Mouse (Mus musculus) lung, adult 2 months (tissue): ENCODE data around the gene Psip1. TPM values are rescaled to one million over a fixed set of nuclear protein-coding genes. Genes with fewer than 3 reads are reported as not detected.
A peak's percentile ranks its signal among the peaks of the same experiment; 100 is the strongest.
"Not testable (repeated sequence)": the region's sequence is repeated elsewhere in the genome, so short reads cannot be mapped to it uniquely, and the experiment has no call there.

Experiments
- DNase-seq: peaks from one replicate; pipeline ENCODE4 v3.0.0; 2022
- H3K4me1 ChIP-seq: fragments of 200-500 bp; 2 replicates; pipeline ENCODE4 v1.6.1; 2011; ENCODE audit warnings: low read length; ENCODE audit not compliant: control insufficient read depth, insufficient read depth
- H3K4me3 ChIP-seq: fragments of 200-500 bp; replicated peaks from 2 replicates; pipeline ENCODE3; 2011; ENCODE audit warnings: low read depth, mild to moderate bottlenecking, control low read depth, low read length; ENCODE audit errors: extremely low read depth
- CTCF ChIP-seq: fragments of 200-500 bp; IDR thresholded peaks from 2 replicates; pipeline ENCODE4 v1.5.1; 2011; ENCODE audit warnings: mild to moderate bottlenecking, low read length, control low read depth; ENCODE audit not compliant: insufficient read depth
- POLR2A ChIP-seq: fragments of 200-500 bp; IDR thresholded peaks from 2 replicates; pipeline ENCODE4 v1.6.1; 2011; ENCODE audit warnings: low read depth, mild to moderate bottlenecking, control low read depth, low read length, borderline replicate concordance; ENCODE audit errors: extremely low read depth
- WGBS: fragments of 180-500 bp; shearing (Covaris S2); methylation state at CpG from one replicate; pipeline ENCODE4 v1.1.7; 2018; 5-methylcytosine and 5-hydroxymethylcytosine counted together
- polyA plus RNA-seq: library from polyadenylated mRNA; depleted of rRNA; stranded (reverse); fragments of >200 nt; gene quantifications from 2 replicates; pipeline ENCODE4 v1.2.3, GENCODE M21; 2012; rRNA removed

Psip1 gene
- polyA plus RNA-seq: 18.0 and 24.0 TPM in 2 replicates

- peak; percentile 36; the same call in 1 of the 2 replicates for TF ChIP-seq POLR2A
- TF ChIP-seq CTCF: no peak
- Histone ChIP-seq H3K4me3 (peak within 1 kb of the TSS; percentile 75), H3K4me1 (no peaks in the 10 kb centered on the region; the same call in 1 of the 2 replicates)
- WGBS: under 1% methylated on average over 70 of the region's 86 CpGs
- DNase-seq: peak; percentile 87
These were observed at the start of gene Psip1 for GRCm38 (mm10) chr4:83486117-83486901. TSS of gene Psip1 (minus strand) at chr4:83486459.

DNA sequence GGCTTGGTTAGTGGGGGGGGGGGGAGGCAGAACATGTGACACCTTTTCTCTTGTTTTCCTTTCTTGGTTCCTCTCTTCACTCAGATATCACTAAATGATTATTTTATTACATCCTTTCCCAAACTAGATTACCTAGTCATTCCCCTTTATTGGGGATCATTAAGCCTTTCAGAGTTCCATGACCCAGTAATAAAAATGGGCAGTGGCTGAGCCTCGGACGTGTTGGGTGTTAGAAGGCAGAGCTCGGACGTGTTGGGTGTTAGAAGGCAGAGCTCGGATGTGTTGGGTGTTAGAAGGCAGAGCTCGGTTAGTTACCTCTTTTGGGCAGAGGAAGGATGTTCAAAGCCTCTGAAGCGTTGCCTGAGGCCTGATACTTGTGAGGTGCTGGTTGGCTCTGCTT, 47.8 kb upstream of the Psip1 start:
- WGBS: 76% methylated on average over 7 of the region's 7 CpGs
- no peak for DNase-seq
- Histone ChIP-seq H3K4me1 (no peaks in the 10 kb centered on the region), H3K4me3 (no peak overlapping the region)
- TF ChIP-seq CTCF: no peak
- no peak for TF ChIP-seq POLR2A

GRCm38 (mm10) chr4:83533168-83533911, 47.1 kb upstream of the Psip1 start:
- Histone ChIP-seq H3K4me3 (no peak overlapping the region), H3K4me1 (no peaks in the 10 kb centered on the region)
- TF ChIP-seq POLR2A (no peak), CTCF (no peak)
- WGBS: 84% methylated on average over 9 of the region's 9 CpGs
- no peak for DNase-seq

- not testable (repeated sequence) for DNase-seq
- 88% methylated on average over 4 of the region's 4 CpGs for WGBS
These were observed 43.8 kb upstream of the Psip1 start for GRCm38 (mm10) chr4:83530060-83530459.

GRCm38 (mm10) chr4:83527921-83528320, 41.7 kb upstream of the Psip1 start:
- H3K4me3 ChIP-seq: no peak overlapping the region
- no peaks in the 10 kb centered on the region; the same call in 1 of the 2 replicates for H3K4me1 ChIP-seq
- no peak for TF ChIP-seq CTCF
- no peak for TF ChIP-seq POLR2A
- no peak for DNase-seq

More at GRCm38 (mm10) chr4:83530060-83530459, 43.8 kb upstream of the Psip1 start:
- H3K4me3 ChIP-seq, H3K4me1 ChIP-seq: not testable (repeated sequence)

DNA sequence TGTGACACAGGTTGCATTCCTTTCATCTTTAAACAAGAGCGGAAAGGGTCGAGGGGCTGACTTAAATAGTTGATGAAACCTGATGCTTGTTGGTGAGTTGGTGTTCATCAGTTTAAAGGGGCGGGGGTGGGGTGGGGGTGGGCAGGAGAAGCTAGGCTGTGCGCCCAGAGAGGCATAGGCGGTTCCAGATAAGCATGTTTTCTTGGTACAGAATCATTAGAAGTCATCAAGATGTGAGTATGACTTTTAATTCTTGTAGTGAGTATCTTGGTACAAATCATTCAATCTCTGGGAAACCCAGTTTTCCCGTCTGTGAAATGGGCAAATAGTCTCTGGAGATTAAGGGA, 40.7 kb upstream of the Psip1 start:
- TF ChIP-seq POLR2A (no peak), CTCF (no peak)
- WGBS: 61% methylated on average over 6 of the region's 6 CpGs
- DNase-seq: no peak

DNA sequence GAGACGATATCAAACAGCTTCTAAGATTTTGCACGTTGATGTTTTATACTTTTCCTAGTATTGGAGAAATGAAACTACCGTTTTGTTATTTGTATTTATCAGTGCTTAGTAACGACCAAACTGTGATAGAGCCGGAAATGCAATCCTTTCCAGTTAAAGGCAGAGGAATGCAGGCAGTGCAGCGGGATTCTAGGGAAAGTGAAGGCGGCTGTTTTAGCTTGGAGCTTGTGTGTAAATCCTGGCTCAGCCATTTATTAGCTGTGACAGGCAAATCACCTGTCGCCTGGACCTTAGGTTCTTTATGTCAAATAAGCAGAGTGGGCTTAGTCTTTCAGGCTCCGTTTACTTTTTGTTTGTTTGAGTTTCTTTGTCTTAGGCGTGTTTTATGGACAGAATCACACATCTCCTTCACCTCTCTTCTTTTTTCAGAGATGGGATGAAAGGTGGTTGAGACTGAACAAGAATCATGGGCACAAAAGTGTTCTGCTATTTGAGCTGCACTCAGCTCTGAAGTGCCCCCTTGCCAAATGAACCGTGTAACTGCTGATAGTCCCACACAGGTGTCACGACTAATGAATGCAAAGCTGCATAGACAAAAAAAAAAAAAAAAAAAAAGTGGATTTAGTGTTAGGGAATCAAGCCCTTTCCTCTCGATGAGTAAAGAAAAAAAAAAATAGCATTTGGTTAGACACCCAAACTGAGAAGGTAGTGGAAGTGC, 40.2 kb upstream of the Psip1 start:
- Histone ChIP-seq H3K4me3 (peak overlapping the region; percentile 24), H3K4me1 (no peaks in the 10 kb centered on the region; the same call in 1 of the 2 replicates)
- DNase-seq: no peak
- WGBS: 14% methylated on average over 13 of the region's 13 CpGs
- TF ChIP-seq CTCF (no peak), POLR2A (no peak)

More for the DNA sequence above, 40.7 kb upstream of the Psip1 start:
- Histone ChIP-seq H3K4me1 (no peaks in the 10 kb centered on the region; the same call in 1 of the 2 replicates), H3K4me3 (no peak overlapping the region)

- no peaks in the 10 kb centered on the region; the same call in 1 of the 2 replicates for H3K4me1 ChIP-seq
- TF ChIP-seq POLR2A (no peak), CTCF (no peak)
- WGBS: under 1% methylated on average over 18 of the region's 18 CpGs
- peak overlapping the region; percentile 92 for H3K4me3 ChIP-seq
- no peak for DNase-seq
These were observed 39.4 kb upstream of the Psip1 start for GRCm38 (mm10) chr4:83525690-83526055.

- peak; percentile 88 for DNase-seq
- WGBS: under 1% methylated on average over 73 of the region's 73 CpGs
These were observed 38.8 kb upstream of the Psip1 start, which contains the start of gene Ccdc171 for GRCm38 (mm10) chr4:83524843-83525689. TSS of gene Ccdc171 (plus strand) at chr4:83525545.

More at GRCm38 (mm10) chr4:83524843-83525689, 38.8 kb upstream of the Psip1 start, which contains the start of gene Ccdc171:
- Histone ChIP-seq H3K4me1 (no peaks in the 10 kb centered on the region; the same call in 1 of the 2 replicates), H3K4me3 (peak within 1 kb of the TSS; percentile 92)
- TF ChIP-seq POLR2A: peak; percentile 94
- TF ChIP-seq CTCF: no peak
